8 mouse cellular contexts compared by ENCODE assay signal in the genomic region with DNA sequence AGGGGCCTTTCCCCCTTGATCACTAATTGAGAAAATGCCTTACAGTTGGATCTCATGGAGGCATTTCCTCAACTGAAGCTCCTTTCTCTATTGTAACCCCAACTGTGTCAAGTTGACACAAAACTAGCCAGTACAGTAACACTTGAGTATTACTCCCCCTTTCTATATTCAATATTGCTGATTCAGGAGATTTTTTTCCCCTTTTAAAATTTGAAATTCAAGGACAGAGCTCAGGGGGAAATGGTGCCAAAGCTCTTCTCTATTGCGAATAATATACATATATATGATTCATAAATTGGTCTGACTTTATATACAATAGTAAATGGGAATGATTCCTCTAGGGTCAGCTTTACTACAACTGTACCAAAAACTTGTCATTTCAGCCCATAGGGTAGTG. TPM values are rescaled to one million over a fixed set of nuclear protein-coding genes. Genes with fewer than 3 reads are reported as not detected.
DNase-seq lines count a peak whose midpoint lies in the region; ATAC-seq and TF ChIP-seq lines count a peak whose summit lies in the region.

No protein-coding gene starts in this region.

- H3K36me3 ChIP-seq in heart, embryonic 16.5 days (ENCODE audit: control insufficient read depth, insufficient read depth), result no peaks in the 10 kb centered on the region
- peaks cover 19% of the 10 kb centered on the region for H3K36me3 ChIP-seq in G1E (replicated peaks)
- H3K36me3 ChIP-seq in hindbrain, embryonic 10.5 days, result no peaks in the 10 kb centered on the region
- H3K36me3 ChIP-seq in macrophage (ENCODE audit: inconsistent target), result no peaks in the 10 kb centered on the region

- peak overlapping the region; percentile 92 for H3K4me3 ChIP-seq in heart, embryonic 16.5 days (ENCODE audit: low read length)
- H3K4me3 ChIP-seq in G1E (ENCODE audit: low read depth, low read length), result peak overlapping the region; percentile 99
- peak overlapping the region; percentile 87 for H3K4me3 ChIP-seq in hindbrain, embryonic 10.5 days
- H3K4me3 ChIP-seq in macrophage (ENCODE audit: inconsistent target), result peak overlapping the region; percentile 62

- intact Hi-C loops in heart, postnatal 10 days (cut with DNase I), result no loop called here

- no peak for ATAC-seq in heart, embryonic 16.5 days (replicated peaks; ENCODE audit: extremely low read depth, insufficient read depth, low FRiP score)
- ATAC-seq in G1E (ENCODE audit: extremely low read depth, insufficient number of reproducible peaks, low FRiP score, poor library complexity, severe bottlenecking), result no peak

- peak overlapping the region; percentile 81 for H3K4me2 ChIP-seq in heart, embryonic 16.5 days (ENCODE audit: low read depth, low read length)

- TF ChIP-seq CTCF in G1E (IDR thresholded peaks at IDR 0.05; ENCODE audit: low read depth, low read length), result no peak

- DNase-seq in heart, postnatal 10 days, result no peak
- no peak for DNase-seq in G1E (ENCODE audit: low spot score)
- no peak for DNase-seq in hindbrain, embryonic 10.5 days (ENCODE audit: low spot score)
- DNase-seq in layer of hippocampus, postnatal 14 days (ENCODE audit: low spot score in 2 of 2), result no peak
- no peak for DNase-seq in gastrocnemius, postnatal 25 days
- no peak for DNase-seq in thymus, postnatal 0 days (ENCODE audit: low spot score)

- peak overlapping the region; percentile 88 for H3K9ac ChIP-seq in heart, embryonic 16.5 days (ENCODE audit: low read length)

- H3K4me1 ChIP-seq in heart, embryonic 16.5 days (ENCODE audit: control insufficient read depth, insufficient read depth, low read length), result peaks cover 17% of the 10 kb centered on the region
- peaks cover 23% of the 10 kb centered on the region for H3K4me1 ChIP-seq in G1E (ENCODE audit: insufficient read depth, low read depth, low read length)
- H3K4me1 ChIP-seq in hindbrain, embryonic 10.5 days (replicated peaks), result peaks cover 29% of the 10 kb centered on the region

- no peak overlapping the region for H3K27ac ChIP-seq in heart, embryonic 16.5 days (ENCODE audit: low read length)
- H3K27ac ChIP-seq in hindbrain, embryonic 10.5 days, result peak overlapping the region; percentile 96; the same call in 1 of the 2 replicates
- 0 out of 2 replicates have a peak overlapping the region, but pooled peaks have one; percentile 19 for H3K27ac ChIP-seq in macrophage

- H3K79me2 ChIP-seq in macrophage (ENCODE audit: inconsistent target), result peaks cover 43% of the 10 kb centered on the region

- H3K27me3 ChIP-seq in heart, embryonic 16.5 days (ENCODE audit: control insufficient read depth, insufficient read depth, low read length), result no peaks in the 10 kb centered on the region
- no peaks in the 10 kb centered on the region for H3K27me3 ChIP-seq in G1E (ENCODE audit: insufficient read depth, low read length)
- H3K27me3 ChIP-seq in hindbrain, embryonic 10.5 days (ENCODE audit: insufficient read depth, poor library complexity, severe bottlenecking), result no peaks in the 10 kb centered on the region

- 10% methylated on average over 1 of the region's 1 CpGs for WGBS in heart, embryonic 16.5 days
- WGBS in hindbrain, embryonic 10.5 days, result 2% methylated on average over 1 of the region's 1 CpGs
- WGBS in macrophage (ENCODE audit: missing documents), result 22% methylated on average over 1 of the region's 1 CpGs

- H3K9me3 ChIP-seq in heart, embryonic 16.5 days (replicated peaks; ENCODE audit: control insufficient read depth, low read length), result no peaks in the 10 kb centered on the region
- no peaks in the 10 kb centered on the region for H3K9me3 ChIP-seq in G1E (replicated peaks)
- H3K9me3 ChIP-seq in hindbrain, embryonic 10.5 days, result no peaks in the 10 kb centered on the region

RNA-seq across cellular contexts. Expression of a gene that starts 0.3 kb away (rescaled TPM):
- polyA plus RNA-seq in heart, embryonic 16.5 days (2015; fragmentation: Nextera tagmentation; extraction: Ambion mirVana), result 4.6 and 5.6 TPM in 2 replicates
- total RNA-seq in heart, postnatal 10 days (2021), result 1 to 10 TPM; 5.5 to 6.3 TPM
- total RNA-seq in G1E (2014; fragmentation: Nextera tagmentation), result 13.5 and 16.3 TPM in 2 replicates
- total RNA-seq in G1E (2017), result 9.2 and 10.0 TPM in 2 replicates
- 0.29 and 0.43 TPM in 2 replicates for polyA plus RNA-seq in G1E (2012)
- polyA plus RNA-seq in hindbrain, embryonic 10.5 days (2016; fragmentation: Nextera tagmentation; extraction: Ambion mirVana), result 7.1 and 7.5 TPM in 2 replicates
- 10 to 100 TPM in 3 of 26 experiments, 1 to 10 TPM in 23; 1.1 to 12.1 (median 4.7) TPM for total RNA-seq in macrophage (2018; cell fraction: chromatin; rRNA removed)
- total RNA-seq in macrophage (2018; cell fraction: cytosol; rRNA removed), result 1 to 10 TPM; 1.2 to 4.7 (median 3.4) TPM
- total RNA-seq in macrophage (2018; cell fraction: nucleus; rRNA removed), result 10 to 100 TPM in 2 of 26 experiments, 1 to 10 TPM in 24; 1.1 to 12.1 (median 3.5) TPM
- polyA plus RNA-seq in macrophage (2018), result 2.2 to 4.0 TPM (median 2.6 TPM) in 3 replicates
- 10 to 100 TPM; 14.3 to 14.7 TPM for total RNA-seq in layer of hippocampus, postnatal 14 days (2021)
- 1 to 10 TPM; 1.6 to 1.8 TPM for total RNA-seq in gastrocnemius, postnatal 25 days (2021)
- 4.2 and 5.2 TPM in 2 replicates for polyA plus RNA-seq in thymus, postnatal 0 days (2015; fragmentation: Nextera tagmentation; extraction: Ambion mirVana)
